Mouse (Mus musculus) retina, embryonic 14.5 days (tissue): ENCODE results near the gene 4921536K21Rik.

Experiments
- DNase-seq: peaks from one replicate; pipeline ENCODE4 v3.0.0-alpha.2; 2015; ENCODE audit warnings: low spot score

4921536K21Rik gene

GRCm38 (mm10) chr11:3853481-3854034, 41.3 kb downstream of the 4921536K21Rik start:
- DNase-seq, result no peak

- DNase-seq, result no peak
Measured at GRCm38 (mm10) chr11:3853031-3853430, 41.9 kb downstream of the 4921536K21Rik start.

DNA sequence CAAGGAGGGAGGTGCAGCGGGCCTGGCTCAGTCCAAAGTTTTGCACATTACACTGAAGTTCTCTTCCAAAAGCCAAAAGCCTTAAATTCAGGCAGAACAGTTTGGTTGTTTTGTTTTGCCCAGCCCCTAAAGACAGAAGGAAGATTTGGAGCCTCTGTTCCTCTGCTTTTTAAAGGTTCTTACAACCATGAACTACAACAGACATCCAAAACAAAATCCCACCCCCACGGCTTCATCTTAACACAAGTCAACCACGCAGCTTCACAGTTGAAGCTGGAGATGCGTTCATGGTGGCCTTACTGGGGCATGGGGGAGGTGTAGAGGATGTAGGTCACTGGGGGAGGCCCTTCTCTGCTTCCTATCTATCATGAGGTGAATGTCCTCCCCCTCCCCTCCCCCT, 43.0 kb downstream of the 4921536K21Rik start:
- no peak for DNase-seq

DNA sequence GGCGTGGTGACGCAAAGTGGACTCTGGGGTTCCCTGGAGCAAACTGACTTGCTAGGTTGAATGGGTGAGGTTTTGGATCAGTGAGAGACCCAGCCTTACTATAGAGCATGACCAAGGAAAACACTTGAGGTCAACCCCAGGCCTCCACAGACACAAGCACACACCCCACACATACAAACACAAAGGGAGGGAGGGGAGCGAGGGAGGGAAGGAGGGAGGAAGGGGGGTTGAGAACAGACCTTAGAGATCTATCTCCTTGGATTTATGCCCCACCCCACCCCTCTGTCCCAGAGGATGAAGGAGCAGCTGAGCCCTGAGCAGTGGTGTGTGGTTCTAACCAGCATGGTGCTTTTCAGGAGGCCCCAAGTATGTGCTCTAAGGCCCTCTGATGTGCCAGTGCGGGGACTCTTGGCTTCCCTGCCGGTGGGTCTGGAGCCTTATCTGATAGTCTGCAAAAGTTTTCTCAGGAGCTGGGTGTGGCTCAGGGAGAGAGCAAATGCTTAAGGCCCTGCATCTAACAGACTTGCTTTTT, 44.1 kb downstream of the 4921536K21Rik start:
- DNase-seq, result no peak

- DNase-seq, result no peak
Measured at GRCm38 (mm10) chr11:3850315-3850614, 44.6 kb downstream of the 4921536K21Rik start.

GRCm38 (mm10) chr11:3849469-3850314, 45.2 kb downstream of the 4921536K21Rik start:
- DNase-seq, result no peak

DNA sequence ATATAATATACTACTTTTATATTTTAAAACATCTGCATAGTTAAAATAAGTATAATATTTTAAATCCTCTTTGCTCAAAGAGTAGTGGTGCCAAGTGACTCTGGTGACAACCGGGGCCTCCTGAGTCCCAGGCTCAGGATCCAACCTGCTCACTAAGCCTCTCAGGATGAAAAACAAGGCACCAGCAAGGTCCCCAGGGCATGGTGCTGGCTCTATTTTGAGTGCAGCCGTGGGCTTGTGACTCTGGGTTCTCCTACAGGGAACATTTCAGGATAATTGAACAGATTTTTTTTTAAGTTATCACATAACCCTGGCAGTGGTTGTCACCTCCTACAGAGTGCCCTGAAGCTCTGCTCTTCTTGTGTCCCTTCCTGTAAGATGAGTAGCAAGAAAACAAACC, 48.5 kb downstream of the 4921536K21Rik start:
- no peak for DNase-seq

DNA sequence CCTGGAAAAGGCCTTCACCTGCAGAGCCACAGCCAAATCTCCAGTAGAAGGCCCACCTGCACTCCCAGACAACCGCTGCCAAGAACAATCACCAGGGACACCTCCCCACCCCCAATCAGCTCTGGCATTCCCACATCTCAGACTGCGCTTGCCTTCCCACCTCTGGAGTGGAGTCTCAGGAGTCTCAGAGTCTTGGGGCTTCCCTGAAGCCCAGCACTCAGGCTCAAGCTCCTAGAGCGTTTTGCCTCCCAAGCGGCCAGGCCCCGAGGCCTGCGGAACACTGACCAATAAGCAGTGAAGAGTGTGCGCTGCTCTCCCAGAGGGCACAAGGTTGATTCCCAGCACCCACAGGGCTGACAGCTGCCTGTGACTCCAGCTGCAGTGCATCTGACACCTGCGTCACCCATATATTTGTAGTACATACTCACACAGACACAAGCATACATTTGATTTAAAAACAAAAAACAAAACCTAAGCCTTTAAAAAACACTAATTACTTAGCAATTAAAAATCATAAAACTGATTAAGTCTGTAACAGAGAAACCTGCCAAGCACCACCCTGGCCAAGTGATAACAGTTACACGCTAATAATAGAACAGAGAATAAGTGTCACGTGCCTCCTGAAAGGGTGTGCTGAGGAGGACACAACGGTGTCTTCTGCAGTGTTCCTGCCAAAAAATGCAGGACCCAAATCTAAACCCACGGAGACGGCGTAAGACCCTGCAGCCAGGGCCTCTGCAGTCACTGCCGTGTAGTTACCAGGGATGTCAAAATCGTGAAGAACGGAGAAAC, 50.8 kb downstream of the 4921536K21Rik start:
- no peak for DNase-seq
